Mouse (Mus musculus) embryonic stem cell, embryonic (primary cell): ENCODE results near the gene Cdkn1a.

ENCODE experiments used
- CTCF ChIA-PET, 4 experiments: fragments of 300-600 bp in 2 of 4; fragments of 350-600 bp in 2 of 4; sonication (Branson Sonifier 250); formaldehyde crosslinking; loops; one replicate each; lab custom pipeline; 2022; ENCODE audit warnings: inconsistent platforms in 2 of 4; lab: Charles Lee
- POLR2A ChIA-PET, 4 experiments: fragments of 300-600 bp in 2 of 4; fragments of 350-600 bp in 2 of 4; sonication (Branson Sonifier 250); formaldehyde crosslinking; loops; one replicate each; lab custom pipeline; 2022; ENCODE audit warnings: antibody characterized with exemption in 4 of 4, inconsistent platforms in 1 of 4; lab: Charles Lee

Gene Cdkn1a

GRCm38 (mm10) chr17:29145101-29145500 is 54.3 kb downstream of the Cdkn1a start:
- POLR2A ChIA-PET: interaction anchor here in 3 of 4 experiments (0.6 to 11.5 kb wide), 37 partner anchors 10 to 114 kb away, joined by 3 to 112 read pairs (median 4); partner anchors contain the start of gene Srsf3 (in 1 of the 3)
- CTCF ChIA-PET: interaction anchor here (0.6 to 1.6 kb wide), 8 partner anchors 10 to 157 kb away, joined by 3 to 10 read pairs (median 4); no protein-coding TSS in a partner anchor

- POLR2A ChIA-PET: interaction anchor here in 3 of 4 experiments (0.7 to 11.5 kb wide), 20 partner anchors 8 to 111 kb away, joined by 3 to 112 read pairs (median 6); partner anchors contain the start of gene Cdkn1a (in 1 of the 3)
- CTCF ChIA-PET: interaction anchor here in 1 of 4 experiments (0.8 to 1.1 kb wide), 2 partner anchors 65 to 73 kb away, joined by 3 read pairs; no protein-coding TSS in a partner anchor
These were observed 56.5 kb downstream of the Cdkn1a start for GRCm38 (mm10) chr17:29147273-29147672.

- CTCF ChIA-PET: interaction anchor here in 3 of 4 experiments (0.6 to 1.3 kb wide), 7 partner anchors 29 to 1892 kb away, joined by 3 to 12 read pairs (median 3); no protein-coding TSS in a partner anchor
- POLR2A ChIA-PET: interaction anchor here in 3 of 4 experiments (0.6 to 11.5 kb wide), 19 partner anchors 8 to 346 kb away, joined by 3 to 112 read pairs (median 5); partner anchors contain the start of gene Rab44 (in 1 of the 3)
These were observed 57.0 kb downstream of the Cdkn1a start for GRCm38 (mm10) chr17:29147773-29148172.

GRCm38 (mm10) chr17:29149766-29150165 is 59.0 kb downstream of the Cdkn1a start:
- ChIA-PET CTCF (interaction anchor here in 3 of 4 experiments (0.5 to 1.0 kb wide), 3 partner anchors 21 to 96 kb away, joined by 3 to 9 read pairs (median 3); no protein-coding TSS in a partner anchor), POLR2A (interaction anchor here (0.6 to 7.3 kb wide), 19 partner anchors 10 to 222 kb away, joined by 3 to 37 read pairs (median 4); partner anchors contain the start of gene Srsf3 (in 2 of the 4))
